Mouse (Mus musculus): ENCODE data around the gene Mmp20. TPM values are rescaled to one million over a fixed set of nuclear protein-coding genes. Genes with fewer than 3 reads are reported as not detected.

Mmp20 gene
- polyA plus RNA-seq (2016; fragmentation: Nextera tagmentation; extraction: Ambion mirVana) = not detected in 2 replicates

GRCm38 (mm10) chr9:7627931-7628330 lies at the start of gene Mmp20:
Gene Mmp20 (plus strand): TSS chr9:7628231.
- Histone ChIP-seq H3K27me3 (replicated peaks) (no peaks in the 10 kb centered on the region), H3K4me1 (replicated peaks) (no peaks in the 10 kb centered on the region), H3K4me3 (no peak within 1 kb of the TSS), H3K9ac (no peak within 1 kb of the TSS), H3K36me3 (no peaks in the 10 kb centered on the region), H3K9me3 (replicated peaks) (no peaks in the 10 kb centered on the region), H3K4me2 (no peak within 1 kb of the TSS), H3K27ac (ENCODE audit: poor library complexity, severe bottlenecking) (no peak within 1 kb of the TSS)
- ATAC-seq (ENCODE audit: insufficient number of reproducible peaks, low FRiP score) = no peak

- no peak for ATAC-seq (ENCODE audit: insufficient number of reproducible peaks, low FRiP score)
- 57% methylated on average over 8 of the region's 8 CpGs for WGBS
- no peak overlapping the region for H3K4me3 ChIP-seq
- no peaks in the 10 kb centered on the region for H3K27me3 ChIP-seq (replicated peaks)
- no peak overlapping the region for H3K9ac ChIP-seq
- H3K4me2 ChIP-seq = no peak overlapping the region
- H3K9me3 ChIP-seq (replicated peaks) = no peaks in the 10 kb centered on the region
- no peaks in the 10 kb centered on the region for H3K4me1 ChIP-seq (replicated peaks)
- H3K36me3 ChIP-seq = no peaks in the 10 kb centered on the region
- H3K27ac ChIP-seq (ENCODE audit: poor library complexity, severe bottlenecking) = no peak overlapping the region
Measured at GRCm38 (mm10) chr9:7590063-7590462, 38.0 kb upstream of the Mmp20 start.

GRCm38 (mm10) chr9:7593272-7593812 lies 34.7 kb upstream of the Mmp20 start:
- H3K4me3 ChIP-seq = no peak overlapping the region
- no peaks in the 10 kb centered on the region for H3K27me3 ChIP-seq (replicated peaks)
- H3K9ac ChIP-seq = no peak overlapping the region
- H3K4me1 ChIP-seq (replicated peaks) = no peaks in the 10 kb centered on the region
- no peaks in the 10 kb centered on the region for H3K36me3 ChIP-seq
- 84% methylated on average over 3 of the region's 3 CpGs for WGBS
- H3K9me3 ChIP-seq (replicated peaks) = no peaks in the 10 kb centered on the region
- no peak for ATAC-seq (ENCODE audit: insufficient number of reproducible peaks, low FRiP score)
- H3K4me2 ChIP-seq = no peak overlapping the region
- no peak overlapping the region for H3K27ac ChIP-seq (ENCODE audit: poor library complexity, severe bottlenecking)

- Histone ChIP-seq H3K9ac (peak overlapping the region; percentile 58; the same call in 1 of the 2 replicates), H3K9me3 (replicated peaks) (no peaks in the 10 kb centered on the region), H3K36me3 (no peaks in the 10 kb centered on the region), H3K4me3 (peak overlapping the region; percentile 40), H3K27me3 (replicated peaks) (no peaks in the 10 kb centered on the region), H3K4me2 (peak overlapping the region; percentile 66), H3K4me1 (replicated peaks) (no peaks in the 10 kb centered on the region), H3K27ac (ENCODE audit: poor library complexity, severe bottlenecking) (no peak overlapping the region)
- 13% methylated on average over 6 of the region's 6 CpGs for WGBS
- peak; percentile 90 for ATAC-seq (ENCODE audit: insufficient number of reproducible peaks, low FRiP score)
Measured at GRCm38 (mm10) chr9:7594816-7595540, 33.1 kb upstream of the Mmp20 start.

GRCm38 (mm10) chr9:7602982-7603742 lies 24.9 kb upstream of the Mmp20 start:
- Histone ChIP-seq H3K9ac (no peak overlapping the region), H3K9me3 (replicated peaks) (no peaks in the 10 kb centered on the region), H3K4me3 (no peak overlapping the region), H3K4me1 (replicated peaks) (no peaks in the 10 kb centered on the region), H3K36me3 (no peaks in the 10 kb centered on the region), H3K27me3 (replicated peaks) (no peaks in the 10 kb centered on the region), H3K27ac (ENCODE audit: poor library complexity, severe bottlenecking) (no peak overlapping the region), H3K4me2 (no peak overlapping the region)
- WGBS = under 1% methylated on average over 3 of the region's 3 CpGs
- ATAC-seq (ENCODE audit: insufficient number of reproducible peaks, low FRiP score) = no peak

GRCm38 (mm10) chr9:7604005-7604404 lies 24.0 kb upstream of the Mmp20 start:
- H3K27ac ChIP-seq (ENCODE audit: poor library complexity, severe bottlenecking) = no peak overlapping the region
- no peaks in the 10 kb centered on the region for H3K4me1 ChIP-seq (replicated peaks)
- no peak overlapping the region for H3K4me3 ChIP-seq
- no peaks in the 10 kb centered on the region for H3K9me3 ChIP-seq (replicated peaks)
- WGBS = 58% methylated on average over 6 of the region's 6 CpGs
- H3K9ac ChIP-seq = no peak overlapping the region
- no peak overlapping the region for H3K4me2 ChIP-seq
- H3K36me3 ChIP-seq = no peaks in the 10 kb centered on the region
- H3K27me3 ChIP-seq (replicated peaks) = no peaks in the 10 kb centered on the region
- no peak for ATAC-seq (ENCODE audit: insufficient number of reproducible peaks, low FRiP score)

- H3K27me3 ChIP-seq (replicated peaks) = no peaks in the 10 kb centered on the region
- H3K36me3 ChIP-seq = no peaks in the 10 kb centered on the region
- H3K4me3 ChIP-seq = no peak overlapping the region
- H3K9me3 ChIP-seq (replicated peaks) = no peaks in the 10 kb centered on the region
- no peak overlapping the region for H3K27ac ChIP-seq (ENCODE audit: poor library complexity, severe bottlenecking)
- H3K9ac ChIP-seq = no peak overlapping the region
- no peak for ATAC-seq (ENCODE audit: insufficient number of reproducible peaks, low FRiP score)
- WGBS = 82% methylated on average over 12 of the region's 12 CpGs
- no peak overlapping the region for H3K4me2 ChIP-seq
- H3K4me1 ChIP-seq (replicated peaks) = no peaks in the 10 kb centered on the region
Measured at GRCm38 (mm10) chr9:7605638-7606037, 22.4 kb upstream of the Mmp20 start.

- no peak overlapping the region for H3K27ac ChIP-seq (ENCODE audit: poor library complexity, severe bottlenecking)
- no peak overlapping the region for H3K4me3 ChIP-seq
- no peaks in the 10 kb centered on the region for H3K27me3 ChIP-seq (replicated peaks)
- no peaks in the 10 kb centered on the region for H3K36me3 ChIP-seq
- ATAC-seq (ENCODE audit: insufficient number of reproducible peaks, low FRiP score) = no peak
- no peaks in the 10 kb centered on the region for H3K4me1 ChIP-seq (replicated peaks)
- WGBS = 77% methylated on average over 3 of the region's 3 CpGs
- H3K4me2 ChIP-seq = no peak overlapping the region
- H3K9me3 ChIP-seq (replicated peaks) = no peaks in the 10 kb centered on the region
- H3K9ac ChIP-seq = no peak overlapping the region
Measured at GRCm38 (mm10) chr9:7622582-7622981, 5.4 kb upstream of the Mmp20 start.

- Histone ChIP-seq H3K36me3 (no peaks in the 10 kb centered on the region), H3K27ac (ENCODE audit: poor library complexity, severe bottlenecking) (no peak overlapping the region), H3K27me3 (replicated peaks) (no peaks in the 10 kb centered on the region), H3K9me3 (replicated peaks) (no peaks in the 10 kb centered on the region), H3K4me2 (no peak overlapping the region), H3K9ac (no peak overlapping the region), H3K4me1 (replicated peaks) (no peaks in the 10 kb centered on the region), H3K4me3 (no peak overlapping the region)
- ATAC-seq (ENCODE audit: insufficient number of reproducible peaks, low FRiP score) = no peak
- WGBS = 36% methylated on average over 5 of the region's 5 CpGs
Measured at GRCm38 (mm10) chr9:7633936-7634335, 5.9 kb downstream of the Mmp20 start.

- Histone ChIP-seq H3K4me3 (no peak overlapping the region), H3K4me2 (no peak overlapping the region), H3K27me3 (replicated peaks) (no peaks in the 10 kb centered on the region), H3K27ac (ENCODE audit: poor library complexity, severe bottlenecking) (no peak overlapping the region), H3K36me3 (no peaks in the 10 kb centered on the region), H3K9me3 (replicated peaks) (no peaks in the 10 kb centered on the region), H3K4me1 (replicated peaks) (no peaks in the 10 kb centered on the region), H3K9ac (no peak overlapping the region)
- ATAC-seq (ENCODE audit: insufficient number of reproducible peaks, low FRiP score) = no peak
- WGBS = 82% methylated on average over 3 of the region's 3 CpGs
Measured at GRCm38 (mm10) chr9:7647901-7648300, 19.9 kb downstream of the Mmp20 start.

- H3K9ac ChIP-seq = no peak overlapping the region
- H3K36me3 ChIP-seq = no peaks in the 10 kb centered on the region
- H3K4me2 ChIP-seq = no peak overlapping the region
- no peaks in the 10 kb centered on the region for H3K27me3 ChIP-seq (replicated peaks)
- ATAC-seq (ENCODE audit: insufficient number of reproducible peaks, low FRiP score) = no peak
- no peak overlapping the region for H3K27ac ChIP-seq (ENCODE audit: poor library complexity, severe bottlenecking)
- H3K9me3 ChIP-seq (replicated peaks) = no peaks in the 10 kb centered on the region
- H3K4me1 ChIP-seq (replicated peaks) = no peaks in the 10 kb centered on the region
- H3K4me3 ChIP-seq = no peak overlapping the region
- WGBS = 72% methylated on average over 5 of the region's 5 CpGs
Measured at GRCm38 (mm10) chr9:7650397-7651180, 22.6 kb downstream of the Mmp20 start.
